ENCODE assay signal across 8 mouse cellular contexts in genomic region chr3:103967861-103968691, GRCm38 (mm10). TPM values are rescaled to one million over a fixed set of nuclear protein-coding genes. Genes with fewer than 3 reads are reported as not detected.
DNase-seq lines count a peak whose midpoint lies in the region; ATAC-seq and TF ChIP-seq lines count a peak whose summit lies in the region.

TSS of gene Phtf1 (plus strand) at chr3:103968110.

- H3K4me2 ChIP-seq in forebrain, embryonic 13.5 days: peak within 1 kb of the TSS; percentile 87
- peak within 1 kb of the TSS; percentile 76 for H3K4me2 ChIP-seq in neural tube, embryonic 15.5 days

- intact Hi-C loops in heart, postnatal 14 days (cut with DNase I): loop anchor here (2.0 kb wide), 1 partner anchor 53 kb away; the partner anchor contains the start of gene Rsbn1

- H3K9me3 ChIP-seq in E14TG2a.4 (ENCODE audit: low read length): no peaks in the 10 kb centered on the region
- H3K9me3 ChIP-seq in forebrain, embryonic 13.5 days (replicated peaks): no peaks in the 10 kb centered on the region
- H3K9me3 ChIP-seq in neural tube, embryonic 15.5 days (replicated peaks): no peaks in the 10 kb centered on the region

- TF ChIP-seq CTCF in E14TG2a.4 (conservative IDR thresholded peaks at IDR 0.05; ENCODE audit: low read length): no peak

- H3K4me3 ChIP-seq in E14TG2a.4 (replicated peaks; ENCODE audit: low read length): peak within 1 kb of the TSS; percentile 95
- H3K4me3 ChIP-seq in forebrain, embryonic 13.5 days: peak within 1 kb of the TSS; percentile 92
- peak within 1 kb of the TSS; percentile 69 for H3K4me3 ChIP-seq in neural tube, embryonic 15.5 days (replicated peaks)

- H3K4me1 ChIP-seq in E14TG2a.4 (replicated peaks; ENCODE audit: low read depth, low read length): peaks cover 20% of the 10 kb centered on the region
- peaks cover 20% of the 10 kb centered on the region for H3K4me1 ChIP-seq in forebrain, embryonic 13.5 days
- peaks cover 15% of the 10 kb centered on the region for H3K4me1 ChIP-seq in neural tube, embryonic 15.5 days

- peak; percentile 96 for ATAC-seq in forebrain, embryonic 13.5 days
- ATAC-seq in neural tube, embryonic 15.5 days (ENCODE audit: low FRiP score): peak; percentile 96

- no peaks in the 10 kb centered on the region for H3K27me3 ChIP-seq in E14TG2a.4 (ENCODE audit: insufficient read depth, low read length)
- H3K27me3 ChIP-seq in forebrain, embryonic 13.5 days: no peaks in the 10 kb centered on the region
- no peaks in the 10 kb centered on the region for H3K27me3 ChIP-seq in neural tube, embryonic 15.5 days (replicated peaks)

- under 1% methylated on average over 62 of the region's 70 CpGs for WGBS in forebrain, embryonic 13.5 days
- whole genome bisulfite sequencing in neural tube, embryonic 15.5 days: under 1% methylated on average over 70 of the region's 70 CpGs

- peak; percentile 79 for DNase-seq in c-Kit-positive CD71-positive TER-119-positive erythroid progenitor cells, embryonic 14.5 days (ENCODE audit: low spot score)
- peak; percentile 89 to 90 for DNase-seq in heart, postnatal 14 days
- peak; percentile 83 for DNase-seq in layer of hippocampus, adult 11-12 months (ENCODE audit: low spot score)
- DNase-seq in lung, adult 18-20 months: peak; percentile 83
- peak; percentile 89 for DNase-seq in testis, postnatal 14 days (ENCODE audit: low spot score)

- peaks cover 39% of the 10 kb centered on the region for H3K36me3 ChIP-seq in E14TG2a.4 (ENCODE audit: insufficient read depth, low read length)
- H3K36me3 ChIP-seq in forebrain, embryonic 13.5 days (ENCODE audit: poor library complexity, severe bottlenecking): peaks cover 25% of the 10 kb centered on the region
- 0 out of 2 replicates have a peak, but pooled peaks cover 5% of the 10 kb centered on the region for H3K36me3 ChIP-seq in neural tube, embryonic 15.5 days

- H3K27ac ChIP-seq in forebrain, embryonic 13.5 days: peak within 1 kb of the TSS; percentile 96
- peak within 1 kb of the TSS; percentile 94 for H3K27ac ChIP-seq in neural tube, embryonic 15.5 days (replicated peaks)

- peak within 1 kb of the TSS; percentile 96 for H3K9ac ChIP-seq in forebrain, embryonic 13.5 days
- H3K9ac ChIP-seq in neural tube, embryonic 15.5 days (replicated peaks): peak within 1 kb of the TSS; percentile 81

RNA-seq across cellular contexts. Expression of gene Phtf1, which starts in this region (rescaled TPM):
- 31.5 and 31.7 TPM in 2 replicates for polyA plus RNA-seq in forebrain, embryonic 13.5 days (2015; fragmentation: Nextera tagmentation; extraction: Ambion mirVana)
- total RNA-seq in heart, postnatal 14 days (2021): 10 to 100 TPM; 10.1 to 11.2 TPM
- polyA plus RNA-seq in neural tube, embryonic 15.5 days (2015; fragmentation: Nextera tagmentation; extraction: Ambion mirVana): 21.8 and 22.8 TPM in 2 replicates

Comparison
In these comparisons a context has a peak if more than half of its experiments do, and no peak if none do; other contexts are left out.
1. Peak in every context shown above with its lines: DNase-seq, ATAC-seq, H3K4me3 ChIP-seq and H3K27ac ChIP-seq.